Mouse (Mus musculus) right cerebral cortex, adult 2 months (tissue): ENCODE measurements around the gene Dmwd.

Experiments used
- DNase-seq, 2 experiments: peaks; one replicate each; pipeline ENCODE4 v3.0.0; 2021 to 2022; ENCODE audit warnings: low spot score in 2 of 2

The Dmwd gene

DNA sequence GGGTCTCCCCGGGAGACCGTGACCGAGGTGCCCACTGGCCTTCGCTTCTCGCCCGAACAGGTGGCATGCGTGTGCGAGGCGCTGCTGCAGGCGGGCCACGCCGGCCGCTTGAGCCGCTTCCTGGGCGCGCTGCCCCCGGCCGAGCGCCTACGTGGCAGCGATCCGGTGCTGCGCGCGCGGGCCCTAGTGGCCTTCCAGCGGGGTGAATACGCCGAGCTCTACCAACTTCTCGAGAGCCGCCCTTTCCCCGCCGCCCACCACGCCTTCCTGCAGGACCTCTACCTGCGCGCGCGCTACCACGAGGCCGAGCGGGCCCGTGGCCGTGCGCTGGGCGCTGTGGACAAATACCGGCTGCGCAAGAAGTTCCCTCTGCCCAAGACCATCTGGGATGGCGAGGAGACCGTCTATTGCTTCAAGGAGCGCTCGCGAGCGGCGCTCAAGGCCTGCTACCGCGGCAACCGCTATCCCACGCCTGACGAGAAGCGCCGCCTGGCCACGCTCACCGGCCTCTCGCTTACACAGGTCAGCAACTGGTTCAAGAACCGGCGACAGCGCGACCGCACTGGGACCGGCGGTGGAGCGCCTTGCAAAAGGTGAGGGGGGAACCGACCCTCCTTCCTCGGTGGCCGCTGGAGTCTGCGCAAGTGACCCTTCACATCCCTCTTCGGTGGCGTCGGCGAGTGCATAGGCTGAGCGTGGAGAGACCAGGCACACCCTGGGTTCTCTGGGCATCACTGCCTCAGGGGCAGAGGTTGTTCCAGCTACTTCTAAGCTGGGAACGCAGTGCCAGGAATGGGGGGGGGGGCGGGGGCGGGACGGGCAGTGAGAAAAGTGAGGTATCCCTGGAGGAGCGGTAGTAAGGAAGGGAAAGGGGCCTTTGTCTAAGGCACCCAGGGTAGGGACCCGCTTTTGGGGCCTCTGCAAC is 19.1 kb downstream of the Dmwd start:
- DNase-seq, result peak in 1 of 2 experiments; percentile 34

GRCm38 (mm10) chr7:19095751-19096110 is 19.7 kb downstream of the Dmwd start:
- no peak for DNase-seq

GRCm38 (mm10) chr7:19096421-19096976 is 20.5 kb downstream of the Dmwd start:
- DNase-seq, result no peak

- DNase-seq, result no peak
These were observed 21.2 kb downstream of the Dmwd start for GRCm38 (mm10) chr7:19097217-19097616.

DNA sequence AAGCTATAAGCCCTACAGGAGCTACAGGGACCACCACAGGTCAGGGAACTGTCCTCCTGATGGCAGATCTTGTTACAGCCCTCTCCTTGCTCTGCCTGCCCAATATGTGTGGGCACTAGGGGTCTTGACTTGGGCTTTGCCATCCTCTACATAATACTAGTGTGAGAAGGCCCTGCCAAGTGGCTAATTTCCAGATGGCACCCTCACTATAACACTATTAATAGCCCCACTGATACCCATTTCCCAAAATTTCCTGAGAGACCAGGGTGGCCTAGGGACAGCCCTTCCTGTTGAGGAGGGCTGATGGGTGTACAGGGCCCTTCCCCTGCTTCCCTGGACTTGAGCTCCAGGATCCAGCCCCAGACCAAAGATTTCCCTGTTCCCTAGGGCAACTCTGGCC is 21.8 kb downstream of the Dmwd start:
- DNase-seq, result no peak

GRCm38 (mm10) chr7:19098811-19099210 is 22.8 kb downstream of the Dmwd start:
- no peak for DNase-seq

GRCm38 (mm10) chr7:19100290-19100689 is 24.3 kb downstream of the Dmwd start:
- no peak for DNase-seq

- DNase-seq, result no peak
These were observed 27.7 kb downstream of the Dmwd start for GRCm38 (mm10) chr7:19103741-19104140.

DNA sequence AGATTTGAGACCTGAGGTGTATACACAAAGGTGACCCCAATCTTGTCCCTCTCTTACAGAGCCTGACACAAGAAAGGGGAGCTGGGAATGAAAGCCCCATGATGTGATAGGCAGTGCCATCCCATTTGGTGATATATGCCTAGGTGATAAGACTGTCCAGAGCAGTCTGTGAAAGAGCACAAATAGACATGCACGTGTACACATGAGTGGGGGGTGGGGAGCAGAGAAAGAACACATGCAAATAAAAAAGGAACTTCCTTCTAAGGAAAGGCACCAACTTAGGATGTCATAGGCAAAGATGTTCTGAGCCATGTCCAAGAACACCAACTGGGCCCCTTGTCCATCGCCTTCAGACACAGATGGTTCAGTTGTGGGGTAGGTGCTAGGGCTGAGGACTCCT is 28.5 kb downstream of the Dmwd start:
- no peak for DNase-seq

DNA sequence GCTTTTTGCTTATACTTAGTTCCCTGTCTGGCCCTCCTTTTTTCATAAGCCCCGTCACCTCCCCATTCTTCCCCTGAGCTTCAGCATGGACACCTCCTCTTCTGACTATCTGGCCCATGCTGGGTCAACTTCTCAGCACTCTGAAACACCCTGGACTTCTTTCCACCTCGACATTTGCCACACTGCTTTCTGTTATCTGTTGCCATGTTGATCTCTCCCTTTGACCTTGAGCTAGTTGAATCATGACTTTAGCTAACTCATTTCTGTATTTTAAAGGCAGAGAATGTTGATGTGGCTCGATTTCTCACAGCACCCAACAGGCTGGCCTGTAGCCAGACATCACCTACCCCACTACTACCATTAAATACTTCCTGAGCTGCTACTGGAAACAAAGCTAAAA is 31.4 kb downstream of the Dmwd start:
- no peak for DNase-seq

DNA sequence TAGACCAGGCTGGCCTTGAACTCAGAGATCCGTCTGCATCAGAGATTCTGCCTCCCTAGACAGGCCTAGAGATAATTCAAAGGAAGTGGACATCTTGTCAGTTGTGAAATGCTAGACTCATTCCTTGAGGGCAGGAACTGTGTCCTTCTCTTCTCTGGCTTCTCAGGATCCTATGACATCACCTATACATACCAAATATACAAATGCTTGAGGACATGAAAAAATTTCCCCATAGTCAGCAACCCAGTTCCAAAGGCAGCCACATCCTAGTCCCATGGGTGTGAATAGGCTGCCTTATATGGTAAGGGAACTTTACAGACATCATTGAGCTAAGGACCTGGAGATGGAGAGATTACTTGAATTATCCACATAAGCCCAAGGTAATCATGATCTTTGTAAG is 33.5 kb downstream of the Dmwd start:
- DNase-seq, result no peak

GRCm38 (mm10) chr7:19118028-19118771 is 42.2 kb downstream of the Dmwd start, which contains the start of gene Gm4969:
Gene Gm4969, minus strand, starts transcription at chr7:19118368.
- peak; percentile 50 to 51 for DNase-seq

GRCm38 (mm10) chr7:19119083-19119482 is 43.1 kb downstream of the Dmwd start:
- no peak for DNase-seq

DNA sequence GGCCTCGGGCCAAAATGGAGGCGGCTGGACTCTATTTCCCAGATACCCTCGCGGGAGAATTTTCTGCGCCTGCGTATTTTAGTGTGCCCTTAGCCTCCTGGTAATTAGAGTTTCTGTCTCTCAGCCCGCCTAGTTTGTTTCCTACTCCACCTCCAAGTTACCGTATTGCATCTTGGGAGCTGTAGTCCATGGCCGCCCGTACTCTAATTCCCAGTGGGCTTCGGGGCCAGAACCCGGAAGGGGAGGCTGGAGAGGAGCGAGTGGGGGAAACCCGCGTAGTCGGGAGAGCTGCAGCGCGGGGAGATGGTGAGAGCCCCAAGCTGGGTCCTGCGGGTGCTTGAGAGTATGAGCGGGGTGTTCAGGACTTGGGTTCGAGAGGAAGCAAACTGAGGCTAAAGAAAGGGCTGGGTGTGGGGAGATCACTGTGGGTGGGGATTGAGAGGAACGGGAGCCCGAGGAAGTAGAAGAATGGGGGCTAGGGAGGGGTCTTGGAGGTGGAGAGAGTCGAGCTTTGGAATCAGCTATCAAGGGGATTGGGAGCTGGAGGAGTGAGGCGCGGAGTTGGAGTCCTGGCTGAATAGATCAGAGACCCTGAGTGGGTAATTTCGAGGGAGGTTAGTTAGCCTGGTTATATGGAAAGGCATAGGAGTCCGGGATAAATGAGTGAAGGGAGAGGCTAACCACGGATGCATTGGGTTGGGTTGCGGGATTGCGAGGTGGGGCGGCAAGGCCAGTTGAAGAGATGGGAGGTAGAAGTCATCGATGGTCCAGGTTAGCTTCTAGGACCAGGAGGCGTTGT is 43.8 kb downstream of the Dmwd start, which contains the start of gene Fbxo46:
TSS of gene Fbxo46 (plus strand) at position 229 of the 799 bp plus-strand sequence.
- peak; percentile 93 to 94 for DNase-seq

DNA sequence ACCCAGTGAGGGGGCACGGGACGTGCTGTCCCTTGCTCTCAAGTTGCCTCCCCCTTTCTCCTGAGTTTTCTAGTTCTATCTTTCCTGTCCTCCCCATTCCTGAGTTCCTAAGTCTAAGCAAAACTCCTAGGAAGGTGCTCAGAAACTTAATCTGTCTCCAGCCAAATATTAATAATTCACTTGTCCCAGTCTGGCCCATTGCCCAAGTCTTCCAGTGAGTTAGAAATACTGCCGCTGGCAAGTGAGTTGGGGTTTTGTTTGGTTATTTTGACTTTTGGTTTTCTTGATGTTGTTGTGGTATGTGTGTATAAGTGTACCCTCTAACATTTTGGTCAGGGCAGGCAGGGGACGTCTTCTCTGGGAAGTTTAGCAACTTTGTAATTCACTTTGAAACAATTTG is 45.7 kb downstream of the Dmwd start:
- DNase-seq, result no peak

- no peak for DNase-seq
These were observed 48.7 kb downstream of the Dmwd start for GRCm38 (mm10) chr7:19124713-19125112.

- no peak for DNase-seq
These were observed 51.7 kb downstream of the Dmwd start for GRCm38 (mm10) chr7:19127744-19128143.

DNA sequence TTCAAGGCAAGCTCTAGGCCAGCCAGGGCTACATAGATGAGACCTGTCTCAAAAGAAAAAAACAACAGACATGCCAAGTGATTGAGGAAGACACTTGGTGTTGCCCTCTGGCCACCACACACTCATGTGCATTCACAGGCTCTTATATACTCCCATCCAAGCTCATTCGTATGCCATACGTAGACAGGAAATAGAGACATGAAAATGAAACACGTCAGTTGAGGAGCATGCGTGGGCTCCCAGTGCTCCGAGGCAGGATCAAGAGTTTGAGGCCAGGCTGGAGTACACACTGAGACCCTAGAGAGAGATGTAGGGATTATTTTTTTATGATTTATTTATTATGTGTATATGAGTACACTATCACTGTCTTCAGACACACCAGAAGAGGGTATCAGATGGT is 53.4 kb downstream of the Dmwd start:
- DNase-seq, result no peak

DNA sequence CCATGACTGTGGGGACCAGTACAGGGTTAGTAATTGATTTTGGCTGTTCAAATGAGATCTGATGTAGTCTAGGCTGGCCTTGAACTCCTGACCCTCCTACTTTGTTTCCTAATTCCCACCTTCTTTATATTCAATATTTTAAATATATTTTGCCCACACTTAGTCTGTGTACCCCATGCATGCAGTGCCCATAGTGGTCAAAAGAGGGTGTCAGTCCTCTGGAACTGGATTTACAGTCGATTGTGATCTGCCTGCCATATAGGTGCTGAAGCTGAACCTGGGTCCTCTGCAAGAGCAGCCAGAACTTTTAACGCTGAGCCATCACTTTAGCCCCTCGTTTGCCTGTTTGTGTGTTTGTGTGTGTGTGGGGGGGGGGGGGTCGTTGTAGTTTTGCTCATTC is 54.6 kb downstream of the Dmwd start:
- DNase-seq, result no peak

- peak; percentile 95 to 96 for DNase-seq
These were observed 55.4 kb downstream of the Dmwd start for GRCm38 (mm10) chr7:19131324-19131848.
